Mouse (Mus musculus): Measurements from ENCODE around the gene AI837181. TPM values are rescaled to one million over a fixed set of nuclear protein-coding genes. Genes with fewer than 3 reads are reported as not detected.
"Not testable (repeated sequence)": the region's sequence is repeated elsewhere in the genome, so short reads cannot be mapped to it uniquely, and the experiment has no call there.

AI837181 gene
- 40.6 and 44.4 TPM in 2 replicates for polyA plus RNA-seq (2015; fragmentation: Nextera tagmentation; extraction: Ambion mirVana)

DNA sequence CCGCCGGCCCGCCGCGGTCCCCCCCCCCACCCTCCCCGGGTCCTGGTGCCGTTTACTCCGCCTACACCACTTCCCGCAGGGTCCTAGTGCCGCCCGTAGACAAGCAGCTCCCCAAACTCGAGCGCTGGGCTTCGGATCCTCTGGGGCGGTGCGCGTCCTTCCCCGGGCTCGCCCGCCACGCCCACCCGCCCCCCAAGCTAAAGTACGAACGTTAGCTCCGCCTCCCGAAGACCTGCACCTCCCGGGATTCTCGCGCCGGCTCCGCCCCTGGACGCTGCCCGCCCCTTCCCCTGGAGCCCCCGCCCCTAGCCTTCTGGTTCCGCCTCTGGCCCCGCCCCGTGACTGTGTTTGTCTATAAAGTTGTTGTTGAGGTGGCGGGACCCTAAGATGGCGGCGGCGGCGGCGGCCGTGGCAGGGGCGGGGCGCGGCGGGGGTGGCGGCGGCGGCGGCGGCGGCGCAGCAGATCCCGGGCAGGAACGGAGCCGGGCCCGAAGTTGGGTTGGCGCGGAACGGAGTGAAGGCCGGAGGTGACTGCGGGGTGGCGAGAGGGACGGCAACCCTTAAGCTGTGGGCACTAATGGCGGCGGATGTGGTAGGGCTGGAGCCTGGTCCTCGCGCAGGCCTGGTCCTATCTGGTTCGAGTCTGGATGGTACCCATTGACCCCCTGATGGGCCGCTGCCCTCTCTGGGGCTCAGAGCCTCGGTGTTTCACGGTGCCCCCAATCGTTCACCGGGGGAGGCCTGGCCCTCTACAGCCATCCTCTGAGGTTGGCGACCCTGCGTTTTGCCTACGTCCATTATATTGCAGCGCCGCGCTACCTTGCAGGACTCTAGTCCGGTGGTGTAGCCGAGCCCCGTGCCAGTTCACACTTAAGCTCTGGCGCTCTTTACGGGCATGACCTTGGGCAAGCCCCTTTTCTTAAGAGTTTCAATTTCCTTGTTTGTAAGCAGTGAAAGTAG, at the start of gene AI837181, which contains the start of gene Drap1:
Gene AI837181 (plus strand): TSS at position 363 of the 960 bp plus-strand sequence.
Gene Drap1 (minus strand): TSS at position 198 of the 960 bp plus-strand sequence.
- no peaks in the 10 kb centered on the region for H3K9me3 ChIP-seq (replicated peaks)
- ATAC-seq, result peak; percentile 95
- H3K36me3 ChIP-seq (ENCODE audit: poor library complexity, severe bottlenecking), result peaks cover 51% of the 10 kb centered on the region
- peaks cover 38% of the 10 kb centered on the region for H3K4me1 ChIP-seq
- under 1% methylated on average over 63 of the region's 87 CpGs for WGBS
- peak within 1 kb of the TSS; percentile 89 for H3K4me3 ChIP-seq
- no peaks in the 10 kb centered on the region for H3K27me3 ChIP-seq
- peak within 1 kb of the TSS; percentile 92 for H3K4me2 ChIP-seq
- H3K9ac ChIP-seq, result peak within 1 kb of the TSS; percentile 94
- H3K27ac ChIP-seq, result peak within 1 kb of the TSS; percentile 87

DNA sequence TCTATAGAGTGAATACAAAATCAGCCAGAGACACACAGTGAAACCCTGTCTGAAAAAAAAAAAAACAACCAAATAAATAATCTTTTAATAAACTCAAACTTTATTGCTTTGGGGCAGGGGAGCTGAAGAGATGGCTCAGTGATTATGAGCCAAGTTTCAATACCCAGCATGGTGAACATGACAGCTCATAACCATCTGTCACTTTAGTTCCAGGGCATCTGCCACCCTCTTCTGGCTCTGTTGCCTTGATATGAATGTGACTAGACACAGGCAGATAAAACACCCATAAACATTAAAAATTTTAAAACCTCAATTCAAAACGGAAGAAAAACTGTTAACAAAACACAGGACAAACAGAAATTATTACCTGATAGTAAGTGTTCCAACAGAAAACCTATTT, 47.5 kb upstream of the AI837181 start:
- Histone ChIP-seq H3K4me3 (no peak overlapping the region), H3K27ac (no peak overlapping the region), H3K9ac (no peak overlapping the region), H3K27me3 (no peaks in the 10 kb centered on the region), H3K4me1 (no peaks in the 10 kb centered on the region), H3K4me2 (no peak overlapping the region), H3K36me3 (ENCODE audit: poor library complexity, severe bottlenecking) (peaks cover 81% of the 10 kb centered on the region), H3K9me3 (replicated peaks) (no peaks in the 10 kb centered on the region)
- no peak for ATAC-seq
- WGBS, result 87% methylated on average over 1 of the region's 1 CpGs

DNA sequence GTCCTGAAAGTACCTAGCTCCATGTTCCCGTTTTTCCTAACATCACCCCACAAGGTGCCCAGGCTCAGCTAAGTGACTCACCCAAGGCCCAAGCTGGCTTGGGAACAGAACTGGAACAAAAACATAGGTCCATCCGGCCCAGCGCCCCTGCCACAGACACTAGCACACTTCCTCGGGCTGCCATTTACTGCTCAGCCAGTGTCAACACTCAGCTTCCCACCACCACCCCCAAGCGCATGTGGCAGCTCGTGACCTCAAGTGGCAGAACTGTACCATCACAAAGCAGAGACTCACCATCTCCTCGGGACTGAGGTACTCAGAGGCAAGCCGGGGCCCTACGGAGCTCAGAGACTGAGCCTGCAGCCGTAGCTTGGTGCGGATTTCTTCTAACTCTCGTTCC, 41.6 kb upstream of the AI837181 start:
- WGBS, result 95% methylated on average over 12 of the region's 12 CpGs
- no peak overlapping the region for H3K27ac ChIP-seq
- H3K4me3 ChIP-seq, result no peak overlapping the region
- H3K4me2 ChIP-seq, result no peak overlapping the region
- H3K9ac ChIP-seq, result no peak overlapping the region
- no peaks in the 10 kb centered on the region for H3K27me3 ChIP-seq
- peaks cover 81% of the 10 kb centered on the region for H3K36me3 ChIP-seq (ENCODE audit: poor library complexity, severe bottlenecking)
- no peaks in the 10 kb centered on the region for H3K9me3 ChIP-seq (replicated peaks)
- H3K4me1 ChIP-seq, result peaks cover 18% of the 10 kb centered on the region
- ATAC-seq, result no peak

DNA sequence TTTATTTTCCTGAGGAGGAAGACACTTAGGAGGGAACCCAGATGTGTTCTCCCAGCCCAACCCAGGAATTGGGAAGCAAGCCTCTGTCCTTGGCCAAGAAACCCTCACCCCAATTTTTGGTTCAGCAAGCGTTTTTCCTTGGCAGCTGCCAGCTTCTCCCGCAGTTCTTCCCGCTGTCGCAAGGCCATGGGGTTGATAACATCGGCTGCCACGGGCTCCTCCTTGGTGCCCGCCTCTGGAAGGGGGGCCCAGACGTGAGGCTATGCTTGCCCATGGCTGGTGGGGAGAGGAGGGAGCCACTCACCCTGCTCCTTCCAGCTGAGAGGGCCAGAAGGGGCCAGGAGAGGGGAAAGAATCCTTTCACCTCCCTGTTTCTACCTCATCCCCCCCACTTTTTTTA, 40.2 kb upstream of the AI837181 start:
- H3K27me3 ChIP-seq, result no peaks in the 10 kb centered on the region
- H3K9ac ChIP-seq, result no peak overlapping the region
- no peak overlapping the region for H3K27ac ChIP-seq
- no peak for ATAC-seq
- 91% methylated on average over 8 of the region's 8 CpGs for WGBS
- H3K36me3 ChIP-seq (ENCODE audit: poor library complexity, severe bottlenecking), result peaks cover 67% of the 10 kb centered on the region
- peaks cover 25% of the 10 kb centered on the region for H3K4me1 ChIP-seq
- no peak overlapping the region for H3K4me2 ChIP-seq
- no peaks in the 10 kb centered on the region for H3K9me3 ChIP-seq (replicated peaks)
- H3K4me3 ChIP-seq, result no peak overlapping the region

DNA sequence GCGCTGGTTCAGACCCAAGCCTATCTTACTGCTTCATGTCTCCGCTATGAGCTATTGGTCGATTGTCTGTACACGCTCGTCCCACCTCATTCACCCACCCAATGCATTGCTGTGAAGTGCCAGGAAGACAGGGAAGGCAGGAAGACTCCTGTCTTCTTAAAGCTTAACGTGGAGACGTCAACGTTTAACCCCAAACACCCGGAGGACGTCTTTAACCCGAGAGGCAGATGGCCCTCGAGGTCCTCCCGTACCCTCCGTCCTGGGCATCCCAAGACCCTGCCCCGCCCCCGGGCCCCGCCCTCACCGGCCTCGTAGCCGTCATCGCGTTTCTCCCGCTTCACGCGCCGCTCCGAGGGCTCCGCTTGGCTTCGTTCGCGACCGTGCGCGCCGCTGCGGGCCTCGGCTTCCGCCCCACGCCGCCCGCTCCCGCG, 36.9 kb upstream of the AI837181 start:
- WGBS, result under 1% methylated on average over 37 of the region's 43 CpGs
- Histone ChIP-seq H3K4me2 (peak overlapping the region; percentile 98), H3K4me1 (peaks cover 40% of the 10 kb centered on the region), H3K9ac (peak overlapping the region; percentile 93), H3K36me3 (ENCODE audit: poor library complexity, severe bottlenecking) (peaks cover 34% of the 10 kb centered on the region), H3K27me3 (no peaks in the 10 kb centered on the region), H3K4me3 (peak overlapping the region; percentile 100), H3K27ac (peak overlapping the region; percentile 78), H3K9me3 (replicated peaks) (no peaks in the 10 kb centered on the region)
- ATAC-seq, result peak; percentile 46

DNA sequence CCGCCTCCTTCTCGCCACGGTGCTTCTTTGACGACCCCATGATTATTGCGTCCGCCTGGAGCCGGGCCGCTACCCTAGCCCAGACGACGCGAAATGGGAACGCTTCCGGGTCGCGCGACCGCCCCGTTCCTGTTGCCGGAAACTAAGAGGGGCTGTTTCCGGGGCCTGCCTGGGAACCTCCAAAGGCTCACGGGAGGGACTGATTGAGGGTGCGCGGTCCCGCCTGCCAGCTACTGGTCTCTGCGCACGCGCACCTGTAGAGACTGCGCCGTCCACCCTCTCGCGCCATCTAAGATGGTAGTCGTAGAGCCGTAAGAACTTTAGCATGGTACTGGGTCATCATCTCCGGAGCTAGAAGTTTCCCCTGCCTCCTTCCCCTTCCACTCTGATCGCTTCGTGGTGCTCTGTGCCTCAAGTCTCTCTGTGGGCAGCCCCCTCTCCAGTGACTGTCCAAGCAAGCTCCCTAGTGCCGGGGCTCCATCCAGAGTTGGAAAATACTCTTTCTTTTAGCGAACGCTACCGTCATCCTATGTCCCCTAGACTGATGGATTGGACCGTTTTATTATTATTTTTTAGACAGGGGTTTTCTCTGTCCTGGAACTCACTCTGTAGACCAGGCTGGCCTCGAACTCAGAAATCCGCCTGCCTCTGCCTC, 36.2 kb upstream of the AI837181 start, which contains the start of gene Sart1:
Gene Sart1 (minus strand): TSS at position 116 of the 655 bp plus-strand sequence.
- Histone ChIP-seq H3K9ac (peak within 1 kb of the TSS; percentile 93), H3K4me2 (peak within 1 kb of the TSS; percentile 98), H3K9me3 (replicated peaks) (no peaks in the 10 kb centered on the region), H3K27me3 (no peaks in the 10 kb centered on the region), H3K27ac (peak within 1 kb of the TSS; percentile 78), H3K4me1 (peaks cover 42% of the 10 kb centered on the region), H3K4me3 (peak within 1 kb of the TSS; percentile 100), H3K36me3 (ENCODE audit: poor library complexity, severe bottlenecking) (peaks cover 27% of the 10 kb centered on the region)
- peak; percentile 98 for ATAC-seq
- 2% methylated on average over 43 of the region's 43 CpGs for WGBS

DNA sequence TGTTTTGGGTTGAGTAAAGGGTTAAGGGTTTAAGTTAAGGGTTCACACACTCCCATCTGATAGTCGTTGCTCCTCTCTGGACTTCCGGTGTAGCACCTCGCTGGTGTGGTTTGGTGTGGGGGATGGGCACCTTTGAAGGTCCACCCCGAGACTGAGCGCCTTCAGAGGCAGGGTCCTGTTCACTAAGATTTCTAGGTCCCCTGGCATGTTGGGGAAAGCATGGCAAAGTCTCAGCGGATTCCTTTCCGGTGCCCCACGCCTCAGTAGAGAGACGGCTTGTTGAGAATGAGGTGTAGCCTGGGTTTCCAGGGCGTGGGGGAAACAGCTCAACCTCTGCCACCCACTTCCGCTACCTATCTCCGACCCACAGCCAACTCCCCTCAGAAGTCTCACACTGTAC, 35.3 kb upstream of the AI837181 start:
- peaks cover 17% of the 10 kb centered on the region for H3K36me3 ChIP-seq (ENCODE audit: poor library complexity, severe bottlenecking)
- peak overlapping the region; percentile 98 for H3K4me2 ChIP-seq
- no peak for ATAC-seq
- H3K4me3 ChIP-seq, result peak overlapping the region; percentile 100
- 62% methylated on average over 12 of the region's 12 CpGs for WGBS
- H3K4me1 ChIP-seq, result peaks cover 42% of the 10 kb centered on the region
- H3K27ac ChIP-seq, result no peak overlapping the region
- H3K9ac ChIP-seq, result peak overlapping the region; percentile 52
- no peaks in the 10 kb centered on the region for H3K27me3 ChIP-seq
- H3K9me3 ChIP-seq (replicated peaks), result no peaks in the 10 kb centered on the region

DNA sequence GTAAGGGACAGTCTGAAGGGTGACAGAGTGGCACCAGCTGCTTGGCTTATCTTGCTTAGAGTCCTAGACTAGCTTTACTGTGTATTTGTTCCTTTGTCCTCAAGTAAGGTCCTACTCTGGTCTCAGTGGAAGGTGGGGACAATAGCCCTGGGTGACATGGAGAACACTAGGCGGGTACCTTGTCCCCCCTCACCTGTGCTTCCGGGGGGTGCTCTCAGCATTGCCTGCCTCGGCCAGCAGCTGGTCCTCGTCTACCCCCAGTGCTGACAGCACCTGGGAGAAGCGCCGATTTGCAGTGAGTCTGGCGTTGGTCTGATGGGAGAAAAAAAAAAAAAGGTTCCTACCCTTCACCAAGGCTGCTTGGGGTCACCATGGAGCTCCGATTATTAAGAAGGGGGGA, 34.5 kb upstream of the AI837181 start:
- H3K4me2 ChIP-seq, result peak overlapping the region; percentile 98; the same call in 1 of the 2 replicates
- 0 out of 2 replicates have a peak overlapping the region, but pooled peaks have one; percentile 52 for H3K9ac ChIP-seq
- peaks cover 42% of the 10 kb centered on the region for H3K4me1 ChIP-seq
- no peak for ATAC-seq
- H3K9me3 ChIP-seq (replicated peaks), result no peaks in the 10 kb centered on the region
- WGBS, result 87% methylated on average over 8 of the region's 8 CpGs
- H3K27me3 ChIP-seq, result no peaks in the 10 kb centered on the region
- H3K36me3 ChIP-seq (ENCODE audit: poor library complexity, severe bottlenecking), result peaks cover 10% of the 10 kb centered on the region
- H3K4me3 ChIP-seq, result 0 out of 2 replicates have a peak overlapping the region, but pooled peaks have one; percentile 100
- H3K27ac ChIP-seq, result no peak overlapping the region

DNA sequence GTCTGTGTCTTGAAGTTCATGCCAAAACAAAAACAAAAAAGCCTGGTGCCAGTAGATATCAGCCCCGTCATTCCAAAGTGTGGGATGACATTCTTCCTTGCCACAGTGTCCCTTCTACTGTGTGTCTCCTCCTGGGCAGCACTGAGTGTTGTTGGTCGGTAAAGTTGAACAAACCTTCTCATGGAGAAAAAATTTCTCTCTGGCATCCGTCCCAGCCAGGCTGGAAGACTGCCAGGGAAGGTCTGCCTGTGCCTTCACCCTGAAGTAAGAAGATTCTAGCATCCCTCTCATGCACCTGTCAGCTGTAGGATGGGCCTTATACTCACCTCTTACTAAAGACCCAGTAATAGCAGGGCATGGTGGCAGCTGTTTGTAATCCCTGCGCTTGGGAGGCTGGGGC, 32.1 kb upstream of the AI837181 start:
- ATAC-seq, result no peak
- Histone ChIP-seq H3K27ac (no peak overlapping the region; the same call in 1 of the 2 replicates), H3K4me3 (no peak overlapping the region), H3K4me1 (peaks cover 25% of the 10 kb centered on the region), H3K9ac (no peak overlapping the region), H3K27me3 (no peaks in the 10 kb centered on the region), H3K9me3 (replicated peaks) (no peaks in the 10 kb centered on the region), H3K4me2 (no peak overlapping the region), H3K36me3 (ENCODE audit: poor library complexity, severe bottlenecking) (no peaks in the 10 kb centered on the region)
- 47% methylated on average over 4 of the region's 4 CpGs for WGBS

DNA sequence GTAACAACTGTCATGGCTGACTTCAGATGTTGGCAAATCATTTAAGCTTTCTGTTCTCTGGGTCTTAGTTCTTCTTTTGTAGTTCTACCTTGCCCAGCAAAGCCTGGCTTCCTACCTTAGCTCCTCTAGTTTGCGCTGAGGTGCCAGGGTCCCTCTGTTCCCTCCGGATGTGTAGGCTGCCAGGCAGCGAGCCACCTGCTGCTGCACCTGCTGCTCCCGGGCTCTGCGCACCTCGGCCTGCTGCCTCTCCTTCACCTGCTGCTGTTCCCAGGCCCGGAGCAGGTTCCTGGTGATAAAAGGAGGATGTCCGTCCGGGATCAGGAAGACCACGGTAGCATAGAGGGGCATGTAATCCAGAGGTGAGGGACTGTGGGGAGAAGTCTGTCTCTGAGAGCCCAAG, 30.8 kb upstream of the AI837181 start:
- H3K27me3 ChIP-seq, result no peaks in the 10 kb centered on the region
- WGBS, result 66% methylated on average over 10 of the region's 10 CpGs
- no peaks in the 10 kb centered on the region for H3K9me3 ChIP-seq (replicated peaks)
- H3K9ac ChIP-seq, result no peak overlapping the region; the same call in 1 of the 2 replicates
- no peaks in the 10 kb centered on the region for H3K36me3 ChIP-seq (ENCODE audit: poor library complexity, severe bottlenecking)
- H3K4me1 ChIP-seq, result peaks cover 22% of the 10 kb centered on the region
- no peak overlapping the region for H3K4me3 ChIP-seq
- H3K4me2 ChIP-seq, result no peak overlapping the region
- ATAC-seq, result no peak
- H3K27ac ChIP-seq, result no peak overlapping the region

DNA sequence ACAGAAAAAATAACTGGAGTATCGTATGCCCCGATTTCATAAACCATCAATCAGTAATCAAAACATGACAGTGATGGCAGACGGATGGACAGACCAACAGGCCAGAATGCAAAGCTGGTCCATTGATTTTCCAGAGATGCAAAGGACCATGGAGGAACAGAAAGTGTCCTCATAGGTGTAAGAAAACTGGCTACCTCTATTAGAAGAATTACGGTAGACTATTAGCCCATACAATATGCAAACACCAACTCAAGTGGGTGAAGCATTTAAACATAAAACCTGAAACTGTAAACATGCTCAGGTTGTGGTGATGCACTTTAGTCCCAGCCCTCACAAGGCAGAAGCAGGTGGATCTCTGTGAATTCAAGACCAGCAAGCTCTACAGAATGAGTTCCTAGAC, 29.6 kb upstream of the AI837181 start:
- no peak overlapping the region for H3K27ac ChIP-seq
- no peak for ATAC-seq
- no peak overlapping the region for H3K9ac ChIP-seq
- H3K36me3 ChIP-seq (ENCODE audit: poor library complexity, severe bottlenecking), result no peaks in the 10 kb centered on the region
- peaks cover 10% of the 10 kb centered on the region for H3K4me1 ChIP-seq
- H3K4me2 ChIP-seq, result no peak overlapping the region
- WGBS, result 69% methylated on average over 4 of the region's 4 CpGs
- no peaks in the 10 kb centered on the region for H3K9me3 ChIP-seq (replicated peaks)
- H3K27me3 ChIP-seq, result no peaks in the 10 kb centered on the region
- no peak overlapping the region for H3K4me3 ChIP-seq

DNA sequence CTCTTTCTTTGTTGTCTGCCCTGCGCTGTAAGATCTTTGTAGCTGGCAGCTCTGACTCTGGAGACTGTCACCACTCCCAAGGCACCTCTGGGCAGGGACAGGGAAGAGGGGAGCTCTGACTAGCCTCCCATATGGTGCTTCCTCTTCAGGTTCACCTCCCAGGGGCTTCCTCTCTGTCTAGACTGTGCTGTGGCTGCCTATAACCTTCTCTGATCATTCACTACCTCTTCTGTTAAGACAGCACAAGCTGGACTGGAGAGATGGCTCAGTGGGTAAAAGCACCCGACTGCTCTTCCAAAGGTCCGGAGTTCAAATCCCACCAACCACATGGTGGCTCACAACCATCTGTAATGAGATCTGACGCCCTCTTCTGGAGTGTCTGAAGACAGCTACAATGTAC, 23.9 kb upstream of the AI837181 start:
- WGBS, result 75% methylated on average over 4 of the region's 4 CpGs
- not testable (repeated sequence) for H3K9me3 ChIP-seq (replicated peaks); H3K36me3 ChIP-seq (ENCODE audit: poor library complexity, severe bottlenecking); ATAC-seq; H3K9ac ChIP-seq; H3K4me1 ChIP-seq; H3K4me2 ChIP-seq; H3K27ac ChIP-seq; H3K4me3 ChIP-seq; H3K27me3 ChIP-seq

All from forebrain, embryonic 13.5 days (tissue).